Mouse (Mus musculus) kidney, postnatal 36 days (tissue): ENCODE measurements at regions not wholly inside any gene's neighbourhood (a gene's known extent, or its start where the extent isn't known, plus 50 kb on each side); places are given as distances from the start of the nearest gene placed in this dataset.
A peak's percentile ranks its signal among the peaks of the same experiment; 100 is the strongest.
"Not testable (repeated sequence)": the region's sequence is repeated elsewhere in the genome, so short reads cannot be mapped to it uniquely, and the experiment has no call there.

Experiments used
- DNase-seq, 2 experiments: peaks; one replicate each; pipeline ENCODE4 v3.0.0; 2021 to 2022; ENCODE audit warnings: mixed read lengths in 2 of 2

DNA sequence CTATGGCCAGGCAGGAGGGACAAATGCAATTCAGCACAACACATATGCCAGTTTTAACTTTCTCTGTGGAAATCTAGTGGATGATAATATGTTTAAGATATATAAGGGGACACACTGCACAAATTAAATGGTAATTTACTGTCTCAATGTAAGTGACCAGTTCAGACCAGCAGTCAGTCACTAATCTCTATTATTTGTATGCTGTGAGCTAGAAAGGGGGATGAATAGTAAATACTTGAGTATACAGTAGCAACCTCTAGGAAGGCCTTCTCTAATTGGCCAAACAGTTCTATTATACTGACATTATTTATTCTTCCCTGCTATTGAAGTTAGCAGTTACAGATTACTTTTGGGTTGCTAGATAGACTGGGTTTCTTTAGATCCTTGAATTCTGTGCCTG lies 391.2 kb downstream of the Fign start:
- DNase-seq: no peak

DNA sequence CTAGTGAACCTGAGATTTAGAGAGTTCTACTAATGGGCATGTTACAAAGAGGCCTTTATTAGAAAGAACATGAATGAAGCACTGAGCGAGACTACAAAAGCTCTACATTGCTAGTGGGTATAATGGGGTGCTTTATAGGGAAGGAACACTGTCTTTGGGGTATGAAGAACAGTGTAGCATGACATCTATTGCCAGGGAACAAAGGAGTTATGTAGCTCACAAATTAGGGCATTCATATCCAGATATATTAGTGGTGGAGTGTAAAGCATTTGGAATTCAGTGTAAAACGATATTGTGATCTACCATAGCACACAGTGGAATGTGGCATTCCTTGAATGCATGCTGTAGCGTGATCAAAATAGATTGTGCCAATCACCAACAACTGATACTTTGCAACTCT lies 391.7 kb downstream of the Fign start:
- no peak for DNase-seq

DNA sequence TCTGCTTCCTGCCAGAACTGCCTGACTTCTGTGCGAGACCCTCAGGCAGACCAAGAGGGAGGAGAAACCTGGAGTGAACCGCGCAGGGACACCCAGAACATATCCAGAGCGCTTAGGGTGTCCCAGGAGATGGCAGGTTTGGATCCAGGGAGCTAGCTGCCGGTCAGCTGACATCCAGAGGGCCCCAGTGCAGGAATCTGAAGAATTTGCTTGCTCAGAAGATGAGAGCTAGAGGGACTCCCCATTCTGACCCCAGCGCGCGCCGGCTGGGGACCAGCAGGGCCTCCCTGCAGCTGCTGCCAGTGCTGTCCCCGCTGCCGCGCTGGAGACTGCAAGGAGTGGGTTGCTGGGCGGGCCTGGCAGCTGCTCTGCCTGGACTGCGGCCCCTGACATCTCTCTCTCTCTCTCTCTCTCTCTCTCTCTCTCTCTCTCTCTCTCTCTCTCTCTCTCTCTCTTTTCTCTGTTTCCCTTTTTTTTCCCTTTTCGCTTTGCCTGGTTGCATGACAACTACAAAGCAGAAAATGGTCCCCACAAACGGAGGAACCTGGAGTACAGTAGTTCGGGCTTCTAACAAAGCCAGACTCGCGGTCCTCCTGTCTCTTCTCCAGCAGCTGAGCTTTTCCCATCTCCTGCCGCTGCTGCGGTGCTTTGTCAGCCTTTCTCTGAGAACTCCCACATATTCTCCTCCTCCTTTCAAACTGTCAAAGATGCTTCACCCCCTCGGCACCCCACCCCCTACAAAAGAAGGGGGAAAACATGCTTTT lies 395.3 kb downstream of the Fign start:
- peak; percentile 55 to 69 for DNase-seq

DNA sequence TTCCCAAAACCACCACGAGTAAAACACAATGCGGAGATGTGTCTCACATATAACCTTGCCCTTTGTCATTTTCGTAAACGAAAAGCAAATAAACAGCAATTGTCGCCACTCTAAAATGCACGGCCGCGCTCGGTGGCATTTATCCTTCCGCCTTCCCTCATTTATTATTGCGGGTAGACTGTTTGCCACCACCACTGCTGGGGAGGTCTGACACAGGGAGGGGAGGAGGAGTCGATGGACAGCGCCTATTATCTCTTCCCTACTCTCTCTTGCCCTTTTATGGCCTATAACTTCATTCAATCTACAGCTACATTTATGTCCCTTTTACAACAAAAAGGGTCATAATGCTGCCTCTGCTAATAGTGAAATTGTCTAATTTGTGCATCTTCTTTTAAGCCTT lies 396.0 kb downstream of the Fign start:
- peak in 1 of 2 experiments; percentile 4 for DNase-seq

DNA sequence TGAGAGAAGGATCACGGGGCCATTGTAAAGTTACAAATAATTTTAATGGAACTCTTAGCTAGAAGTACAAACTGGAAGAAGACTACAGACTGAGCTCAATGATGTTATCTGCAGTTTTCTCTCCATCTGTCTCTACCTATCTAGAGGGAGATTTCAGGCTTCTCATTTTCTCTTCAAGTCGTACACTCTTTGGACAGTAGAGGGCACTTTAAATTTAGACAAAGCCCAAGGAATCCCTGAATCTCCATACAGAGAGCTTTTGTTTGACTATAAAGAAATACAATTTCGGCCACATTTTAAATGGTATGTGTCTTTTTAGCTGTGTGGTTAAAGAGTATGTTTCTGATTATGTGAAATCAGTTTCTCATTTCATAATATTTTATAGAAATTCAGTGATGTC lies 397.6 kb downstream of the Fign start:
- peak in 1 of 2 experiments; percentile 35 for DNase-seq

DNA sequence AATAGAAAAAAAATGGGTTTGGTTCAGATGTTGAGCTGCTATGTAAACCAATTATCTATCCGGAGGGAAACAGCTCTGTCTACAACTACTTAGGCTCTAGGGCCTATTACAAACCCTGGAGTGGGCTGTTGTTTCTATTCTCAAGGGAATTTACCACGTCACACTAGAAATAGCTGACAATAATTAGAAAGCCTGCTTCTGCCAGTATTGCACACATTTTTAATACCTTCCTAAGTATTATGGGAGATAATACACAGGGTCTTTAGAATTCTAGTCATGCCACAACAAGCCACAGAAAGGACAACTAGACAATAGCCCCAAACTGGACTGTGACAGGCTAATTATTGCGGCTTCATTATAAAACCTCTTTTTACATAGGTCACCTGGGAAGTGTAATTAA lies 428.1 kb downstream of the Fign start:
- no peak for DNase-seq

DNA sequence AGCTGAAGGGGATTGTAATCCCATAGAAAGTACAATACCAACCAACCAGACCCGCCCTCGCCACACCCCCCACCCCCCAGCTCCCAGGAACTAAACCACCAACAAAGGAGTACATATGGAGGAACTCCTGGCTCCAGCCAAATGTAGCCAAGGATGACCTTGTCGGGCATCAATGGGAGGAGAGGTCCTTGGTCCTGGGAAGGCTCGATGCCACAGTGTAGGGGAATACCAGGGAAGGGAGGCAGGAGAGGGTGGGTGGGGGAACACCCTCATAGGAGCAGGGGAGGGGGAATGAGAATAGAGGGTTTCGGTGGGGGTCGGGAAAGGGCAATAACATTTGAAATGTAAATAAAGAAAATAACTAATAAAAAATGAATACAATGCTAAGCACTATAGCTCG lies 429.1 kb downstream of the Fign start:
- no peak for DNase-seq

DNA sequence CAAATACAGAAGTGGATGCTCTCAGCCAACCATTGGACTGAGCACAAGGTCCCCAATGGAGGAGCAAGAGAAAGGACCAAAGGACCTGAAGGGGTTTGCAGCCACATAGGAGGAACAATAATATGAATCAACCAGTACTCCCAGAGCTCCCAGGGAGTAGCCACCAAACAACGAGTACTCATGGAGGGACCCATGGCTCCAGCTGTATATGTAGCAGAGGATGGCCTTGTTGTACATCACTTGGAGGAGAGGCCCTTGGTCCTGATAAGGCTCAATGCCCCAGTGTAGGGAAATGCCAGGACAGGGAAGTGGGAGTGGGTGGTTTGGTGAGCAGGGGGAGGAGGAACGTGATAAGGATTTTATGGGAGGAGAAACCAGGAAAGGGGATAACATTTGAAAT lies 437.9 kb downstream of the Fign start:
- not testable (repeated sequence) for DNase-seq
